Mouse (Mus musculus): Measurements from ENCODE around the gene Itpk1. TPM values are rescaled to one million over a fixed set of nuclear protein-coding genes. Genes with fewer than 3 reads are reported as not detected.
A peak's percentile ranks its signal among the peaks of the same experiment; 100 is the strongest.

Itpk1 gene
- total RNA-seq, 2 experiments from 2014 or later = 90.5 to 90.8 TPM

- DNase-seq (ENCODE audit: extremely low spot score in 1 of 2, low spot score in 2 of 2) = no peak
- intact Hi-C loops (cut with DNase I) = no loop called here
Observed at GRCm38 (mm10) chr12:102586286-102586881, 118.3 kb downstream of the Itpk1 start.

- intact Hi-C loops (cut with DNase I) = no loop called here
- DNase-seq (ENCODE audit: extremely low spot score in 1 of 2, low spot score in 2 of 2) = peak in 1 of 2 experiments; percentile 36
Observed at GRCm38 (mm10) chr12:102585390-102585789, 119.3 kb downstream of the Itpk1 start.

DNA sequence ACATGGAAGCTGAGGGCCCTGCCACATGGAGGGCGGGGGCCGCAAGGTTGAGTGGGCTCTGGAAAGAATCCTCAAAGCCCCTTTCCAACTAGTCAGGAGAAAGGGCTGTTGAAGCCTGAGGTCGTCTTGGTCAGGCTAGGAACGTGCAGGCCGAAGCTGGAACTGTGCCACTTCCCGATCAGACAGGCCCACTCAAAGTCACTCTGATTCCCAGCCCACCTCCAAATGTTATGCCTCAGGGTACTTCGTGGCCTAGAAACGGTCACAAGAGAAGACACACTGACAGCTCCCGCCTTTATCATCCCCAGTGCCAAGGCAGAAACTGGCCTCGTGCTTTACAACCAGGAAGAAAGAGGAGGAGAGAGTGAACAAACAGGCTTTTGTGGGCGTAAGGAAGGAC lies 122.3 kb downstream of the Itpk1 start:
- intact Hi-C loops (cut with DNase I) = no loop called here
- DNase-seq (ENCODE audit: extremely low spot score in 1 of 2, low spot score in 2 of 2) = no peak

DNA sequence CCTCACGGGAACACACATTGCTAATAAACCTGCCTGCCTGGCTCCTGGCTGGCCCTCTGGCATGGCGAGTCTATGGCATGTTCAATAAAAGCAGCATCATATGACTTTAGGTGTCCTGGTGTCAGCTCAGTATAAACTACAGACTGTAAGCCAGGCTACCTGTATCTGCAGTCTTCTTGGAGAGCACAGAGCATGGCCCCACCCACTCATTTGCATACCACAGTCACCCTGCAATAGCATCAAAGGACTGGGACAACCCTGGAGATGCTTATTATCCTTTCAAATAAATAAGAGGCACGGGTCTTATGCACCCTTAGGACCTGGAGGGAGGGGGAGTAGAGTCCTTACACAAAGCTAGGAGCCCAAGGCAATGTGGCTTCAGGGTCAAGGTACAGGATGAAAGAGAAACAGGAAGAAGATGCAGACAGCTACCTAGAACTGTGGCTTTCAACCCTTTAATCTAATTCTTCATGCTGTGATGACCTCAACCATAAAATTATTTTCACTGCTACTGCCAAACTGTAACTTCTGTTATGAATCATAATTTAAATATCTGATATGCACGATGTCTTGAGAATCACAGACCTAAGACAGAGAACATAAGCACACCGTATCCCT lies 123.0 kb downstream of the Itpk1 start:
- intact Hi-C loops (cut with DNase I) = no loop called here
- no peak for DNase-seq (ENCODE audit: extremely low spot score in 1 of 2, low spot score in 2 of 2)

- intact Hi-C loops (cut with DNase I) = loop anchor here (5.0 kb wide), 1 partner anchor 138 kb away; no protein-coding TSS in a partner anchor
- peak; percentile 59 to 81 for DNase-seq (ENCODE audit: extremely low spot score in 1 of 2, low spot score in 2 of 2)
Observed at GRCm38 (mm10) chr12:102579041-102579440, 125.7 kb downstream of the Itpk1 start.

DNA sequence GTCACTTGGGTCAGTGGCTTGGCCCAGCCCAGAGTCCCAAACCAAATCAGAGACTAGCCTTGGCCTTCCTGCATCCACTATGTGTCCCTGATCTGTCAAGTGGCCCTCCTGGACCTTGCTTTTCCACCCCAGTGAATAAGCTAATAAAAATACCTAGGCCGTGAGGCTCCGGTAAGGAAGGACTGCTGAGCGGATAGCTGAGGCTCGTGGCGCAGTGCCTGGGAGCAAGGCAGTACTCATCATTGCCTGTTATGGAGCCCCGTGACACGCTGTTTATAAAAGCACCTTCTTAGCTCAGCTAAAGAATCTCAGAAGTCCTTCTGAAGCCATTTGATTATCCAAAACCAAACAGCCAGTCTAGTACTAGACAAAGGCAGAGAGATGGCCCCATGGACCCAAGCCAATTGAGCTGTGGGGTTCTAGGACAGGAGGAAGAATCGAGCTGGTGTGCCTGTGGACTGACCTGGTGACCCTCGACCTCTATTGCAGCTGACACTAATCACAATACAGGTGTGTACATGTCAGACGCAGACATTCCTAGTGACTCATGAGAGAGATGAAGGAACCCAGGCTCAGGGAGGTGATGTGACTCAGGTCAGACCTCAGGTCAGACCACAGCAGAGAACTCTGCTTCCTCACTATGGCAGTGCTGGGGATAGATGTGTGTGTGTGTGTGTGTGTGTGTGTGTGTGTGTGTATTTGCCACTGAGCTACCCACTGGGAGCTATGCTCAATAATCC lies 127.9 kb downstream of the Itpk1 start:
- no peak for DNase-seq (ENCODE audit: extremely low spot score in 1 of 2, low spot score in 2 of 2)
- intact Hi-C loops (cut with DNase I) = loop anchor here (5.0 kb wide), 1 partner anchor 140 kb away; no protein-coding TSS in a partner anchor

DNA sequence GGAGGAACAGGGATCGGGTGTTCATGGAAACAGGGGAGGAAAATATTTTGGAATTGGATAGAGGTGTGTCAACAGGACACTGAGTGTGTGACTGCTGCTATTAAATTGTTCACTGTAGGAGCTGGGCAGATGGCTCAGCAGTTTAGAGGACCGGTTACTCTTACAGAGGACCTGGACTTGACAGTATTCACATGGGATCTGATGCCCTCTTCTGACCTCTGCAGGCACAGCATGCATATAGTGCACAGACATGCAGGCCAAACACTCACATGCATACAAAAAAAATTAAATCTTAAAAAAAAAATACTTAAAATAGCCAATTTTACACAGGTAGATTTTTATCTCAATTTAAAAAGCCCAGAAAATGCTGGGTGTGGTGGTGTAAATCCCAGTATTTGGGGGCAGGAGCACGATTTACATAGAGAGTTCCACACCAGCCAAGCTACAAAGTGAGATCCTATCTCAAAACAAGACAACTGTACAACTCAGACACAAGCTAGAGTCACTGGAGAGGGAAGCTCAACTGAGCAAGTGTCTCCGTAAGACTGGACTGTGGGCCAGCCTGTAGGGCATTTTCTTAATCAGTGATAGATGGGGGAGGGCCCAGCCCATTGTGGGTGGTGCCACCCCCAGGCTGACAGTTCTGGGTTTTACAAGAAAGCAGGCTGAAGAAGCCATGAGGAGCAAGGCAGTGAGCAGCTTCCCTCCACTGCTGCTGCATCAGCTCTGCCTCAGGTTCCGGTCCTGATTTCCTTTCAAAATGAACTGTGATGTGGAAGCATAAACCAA lies 129.0 kb downstream of the Itpk1 start:
- intact Hi-C loops (cut with DNase I) = loop anchor here (5.0 kb wide), 1 partner anchor 142 kb away; no protein-coding TSS in a partner anchor
- DNase-seq (ENCODE audit: extremely low spot score in 1 of 2, low spot score in 2 of 2) = no peak

GRCm38 (mm10) chr12:102573036-102573435 lies 131.7 kb downstream of the Itpk1 start:
- no peak for DNase-seq (ENCODE audit: extremely low spot score in 1 of 2, low spot score in 2 of 2)
- intact Hi-C loops (cut with DNase I) = no loop called here

GRCm38 (mm10) chr12:102571666-102572065 lies 133.1 kb downstream of the Itpk1 start:
- DNase-seq (ENCODE audit: extremely low spot score in 1 of 2, low spot score in 2 of 2) = no peak
- intact Hi-C loops (cut with DNase I) = no loop called here

GRCm38 (mm10) chr12:102570734-102571133 lies 134.0 kb downstream of the Itpk1 start:
- no peak for DNase-seq (ENCODE audit: extremely low spot score in 1 of 2, low spot score in 2 of 2)
- intact Hi-C loops (cut with DNase I) = no loop called here

- intact Hi-C loops (cut with DNase I) = no loop called here
Observed at GRCm38 (mm10) chr12:102570111-102570510, 134.6 kb downstream of the Itpk1 start.

GRCm38 (mm10) chr12:102568219-102568618 lies 136.5 kb downstream of the Itpk1 start:
- intact Hi-C loops (cut with DNase I) = no loop called here
- DNase-seq (ENCODE audit: extremely low spot score in 1 of 2, low spot score in 2 of 2) = no peak

More at GRCm38 (mm10) chr12:102570111-102570510, 134.6 kb downstream of the Itpk1 start:
- no peak for DNase-seq (ENCODE audit: extremely low spot score in 1 of 2, low spot score in 2 of 2)

- no peak for DNase-seq (ENCODE audit: extremely low spot score in 1 of 2, low spot score in 2 of 2)
- intact Hi-C loops (cut with DNase I) = no loop called here
Observed at GRCm38 (mm10) chr12:102566951-102567350, 137.8 kb downstream of the Itpk1 start.

DNA sequence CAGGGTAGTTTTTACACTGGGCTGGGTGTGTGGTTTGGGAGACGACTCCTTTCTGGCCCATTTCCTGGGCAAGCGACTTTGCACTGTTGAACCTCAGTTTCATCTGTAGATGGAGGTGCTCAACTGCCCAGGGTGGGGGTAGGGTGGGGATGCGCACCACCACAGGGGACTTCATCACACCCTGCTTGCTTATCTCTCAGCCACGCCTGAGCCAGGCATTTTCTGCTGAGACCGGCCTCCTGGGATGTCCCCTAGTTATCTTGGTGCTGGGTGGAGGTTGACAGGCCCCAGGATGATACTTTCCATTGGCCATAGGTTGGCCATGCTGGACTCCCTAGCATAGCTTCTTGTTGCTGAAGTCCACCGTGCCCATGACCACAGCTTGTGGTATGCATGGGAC lies 139.6 kb downstream of the Itpk1 start:
- intact Hi-C loops (cut with DNase I) = no loop called here
- DNase-seq (ENCODE audit: extremely low spot score in 1 of 2, low spot score in 2 of 2) = no peak

DNA sequence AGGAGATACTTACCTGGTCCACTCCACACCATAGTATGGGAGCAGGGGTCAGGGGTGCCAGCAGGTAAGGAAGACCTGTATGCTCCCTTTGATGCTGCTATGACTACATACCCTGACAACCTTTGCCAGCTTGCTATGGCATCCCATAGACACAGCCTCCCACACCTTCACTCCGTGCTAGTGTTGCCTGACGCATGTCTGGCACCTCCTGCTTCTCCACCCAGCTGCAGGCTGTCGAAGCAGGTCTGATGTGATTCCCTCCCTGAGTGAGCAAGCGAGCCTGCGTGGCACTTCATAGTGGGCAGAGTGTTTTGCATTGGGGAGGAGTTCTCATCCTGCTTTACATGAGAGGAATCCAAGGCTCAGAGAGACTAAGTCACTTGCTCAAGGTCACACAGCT lies 147.4 kb downstream of the Itpk1 start:
- intact Hi-C loops (cut with DNase I) = no loop called here
- no peak for DNase-seq (ENCODE audit: extremely low spot score in 1 of 2, low spot score in 2 of 2)

GRCm38 (mm10) chr12:102555850-102556249 lies 148.9 kb downstream of the Itpk1 start:
- no peak for DNase-seq (ENCODE audit: extremely low spot score in 1 of 2, low spot score in 2 of 2)
- intact Hi-C loops (cut with DNase I) = no loop called here

DNA sequence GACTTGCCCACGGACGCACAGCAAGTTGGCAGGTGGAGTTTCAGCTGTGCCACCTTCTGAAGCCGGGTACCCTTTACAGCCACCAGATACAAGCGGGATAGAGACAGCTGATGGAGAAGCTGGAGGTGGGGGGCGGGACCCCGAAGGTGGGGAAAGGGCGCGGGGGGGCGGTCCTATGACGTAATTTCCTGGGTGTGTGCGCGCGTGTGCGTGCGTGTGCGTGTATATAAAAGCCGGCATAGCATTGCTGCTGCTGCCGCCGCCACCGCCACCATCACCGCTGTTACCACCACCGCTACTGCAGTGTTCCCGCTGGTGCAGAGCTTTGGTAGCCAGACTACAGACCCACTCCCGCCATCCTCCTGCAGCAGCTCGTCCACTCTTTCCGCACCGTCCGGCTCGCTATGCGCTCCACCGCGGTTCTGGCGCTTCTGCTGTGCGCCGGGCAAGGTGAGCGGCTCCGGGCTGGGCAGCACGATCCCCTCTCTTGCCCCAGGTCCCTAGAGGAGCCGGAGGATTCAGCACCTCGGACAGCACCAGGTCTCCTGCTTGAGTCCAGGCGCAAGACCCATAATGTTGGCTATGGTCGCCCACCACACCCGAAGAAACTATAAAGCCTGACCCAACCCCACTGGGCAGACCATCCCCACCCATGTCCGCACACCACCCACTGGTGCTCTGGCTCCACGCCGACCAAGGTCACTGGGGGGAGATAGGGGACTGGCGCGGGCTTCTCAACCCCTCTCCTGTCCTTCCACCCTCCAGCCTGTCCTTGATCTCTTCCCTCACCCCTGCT lies 149.8 kb downstream of the Itpk1 start, which contains the start of gene Chga:
Gene Chga (plus strand): TSS at position 249 of the 796 bp plus-strand sequence.
- intact Hi-C loops (cut with DNase I) = no loop called here
- DNase-seq (ENCODE audit: extremely low spot score in 1 of 2, low spot score in 2 of 2) = peak; percentile 79 to 84

- intact Hi-C loops (cut with DNase I) = no loop called here
- no peak for DNase-seq (ENCODE audit: extremely low spot score in 1 of 2, low spot score in 2 of 2)
Observed at GRCm38 (mm10) chr12:102553705-102554275, 150.9 kb downstream of the Itpk1 start.

Measured in left cerebral cortex, postnatal 10 days (tissue).